ENCODE assay signal across 7 mouse cellular contexts in genomic region chr7:35169341-35169740, GRCm38 (mm10). TPM values are rescaled to one million over a fixed set of nuclear protein-coding genes. Genes with fewer than 3 reads are reported as not detected.
DNase-seq lines count a peak whose midpoint lies in the region; ATAC-seq and TF ChIP-seq lines count a peak whose summit lies in the region.

No protein-coding gene starts in this region.

- TF ChIP-seq CTCF in intestine, postnatal 0 days (IDR thresholded peaks at IDR 0.05; ENCODE audit: low read depth): peak; percentile 95
- peak; percentile 95 for TF ChIP-seq CTCF in midbrain, postnatal 0 days (IDR thresholded peaks at IDR 0.05)
- peak; percentile 80; the same call in 1 of the 2 replicates for TF ChIP-seq CTCF in spleen, adult 2 months (IDR thresholded peaks at IDR 0.05; ENCODE audit: extremely low read depth, insufficient read depth, insufficient read length, insufficient replicate concordance)

- H3K27ac ChIP-seq in intestine, postnatal 0 days (ENCODE audit: low read depth, low read length): no peak overlapping the region
- H3K27ac ChIP-seq in midbrain, postnatal 0 days (ENCODE audit: low read depth, low read length): no peak overlapping the region
- no peak overlapping the region for H3K27ac ChIP-seq in spleen, adult 2 months (ENCODE audit: insufficient read depth, low read length)

- H3K27me3 ChIP-seq in intestine, postnatal 0 days (replicated peaks; ENCODE audit: control insufficient read depth, insufficient read depth, low read length): no peaks in the 10 kb centered on the region
- H3K27me3 ChIP-seq in midbrain, postnatal 0 days (ENCODE audit: insufficient read depth, low read length): 0 out of 2 replicates have a peak, but pooled peaks cover 3% of the 10 kb centered on the region
- no peaks in the 10 kb centered on the region for H3K27me3 ChIP-seq in spleen, adult 2 months (ENCODE audit: control insufficient read depth, insufficient read depth, low read length)

- no peaks in the 10 kb centered on the region for H3K9me3 ChIP-seq in intestine, postnatal 0 days (ENCODE audit: control insufficient read depth)
- H3K9me3 ChIP-seq in midbrain, postnatal 0 days (ENCODE audit: low read length): no peaks in the 10 kb centered on the region

- H3K4me1 ChIP-seq in intestine, postnatal 0 days (replicated peaks; ENCODE audit: control insufficient read depth, insufficient read depth, low read length): 0 out of 2 replicates have a peak, but pooled peaks cover 3% of the 10 kb centered on the region
- no peaks in the 10 kb centered on the region for H3K4me1 ChIP-seq in midbrain, postnatal 0 days (ENCODE audit: insufficient read depth, low read length)
- no peaks in the 10 kb centered on the region for H3K4me1 ChIP-seq in spleen, adult 2 months (ENCODE audit: control insufficient read depth, insufficient read depth, insufficient read length)

- no peaks in the 10 kb centered on the region for H3K36me3 ChIP-seq in intestine, postnatal 0 days (ENCODE audit: control insufficient read depth, insufficient read depth)
- no peaks in the 10 kb centered on the region for H3K36me3 ChIP-seq in midbrain, postnatal 0 days (ENCODE audit: insufficient read depth, low read length)
- H3K36me3 ChIP-seq in spleen, adult 2 months (ENCODE audit: control insufficient read depth, insufficient read depth, low read length): no peaks in the 10 kb centered on the region

- no peak overlapping the region for H3K9ac ChIP-seq in intestine, postnatal 0 days (ENCODE audit: low read depth, low read length)
- H3K9ac ChIP-seq in midbrain, postnatal 0 days (replicated peaks; ENCODE audit: low read length, poor library complexity, severe bottlenecking): no peak overlapping the region

- intact Hi-C loops in left cerebral cortex, postnatal 4 days (cut with DNase I): loop anchor here (5.0 kb wide), 1 partner anchor 52 kb away; the partner anchor contains the start of gene Cebpa

- TF ChIP-seq POLR2A in spleen, adult 2 months (IDR thresholded peaks at IDR 0.05; ENCODE audit: low read depth, low read length): no peak

- ATAC-seq in intestine, postnatal 0 days: peak; percentile 56; the same call in 1 of the 2 replicates
- 0 out of 2 replicates have a peak, but pooled peaks have one; percentile 35 for ATAC-seq in midbrain, postnatal 0 days (ENCODE audit: low FRiP score)

- H3K4me3 ChIP-seq in intestine, postnatal 0 days (ENCODE audit: low read depth, low read length): no peak overlapping the region
- no peak overlapping the region for H3K4me3 ChIP-seq in midbrain, postnatal 0 days (ENCODE audit: low read depth, low read length)
- H3K4me3 ChIP-seq in spleen, adult 2 months (ENCODE audit: extremely low read depth, insufficient read depth, insufficient read length): no peak overlapping the region

- no peak overlapping the region for H3K4me2 ChIP-seq in intestine, postnatal 0 days (replicated peaks; ENCODE audit: low read depth)
- H3K4me2 ChIP-seq in midbrain, postnatal 0 days (ENCODE audit: low read depth, low read length, poor library complexity, severe bottlenecking): no peak overlapping the region

- DNase-seq in adipocyte (ENCODE audit: low spot score): peak; percentile 98
- peak; percentile 94 to 97 for DNase-seq in cerebellum, postnatal 10 days
- DNase-seq in gastrocnemius, adult 18-20 months (ENCODE audit: low spot score): peak; percentile 93
- peak; percentile 87 for DNase-seq in left cerebral cortex, postnatal 4 days
- peak; percentile 83 for DNase-seq in midbrain, postnatal 0 days (ENCODE audit: low spot score)
- DNase-seq in spleen, adult 2 months (ENCODE audit: low read depth in 1 of 2, low spot score in 2 of 2): peak; percentile 23 to 78

- 16% methylated on average over 6 of the region's 6 CpGs for WGBS in intestine, postnatal 0 days
- 12% methylated on average over 6 of the region's 6 CpGs for WGBS in midbrain, postnatal 0 days
- WGBS in spleen, adult 2 months: 18% methylated on average over 6 of the region's 6 CpGs

RNA-seq across cellular contexts. Expression of gene Slc7a10, which starts 16.8 kb away (rescaled TPM):
- 1 to 10 TPM in 1 of 2 experiments, under 1 TPM in 1; 0.75 to 1.9 TPM for total RNA-seq in gastrocnemius, adult 18-20 months (2021)
- polyA plus RNA-seq in intestine, postnatal 0 days (2015; fragmentation: Nextera tagmentation; extraction: Ambion mirVana): 0.34 and 0.42 TPM in 2 replicates
- 10 to 100 TPM; 18.3 to 21.5 TPM for total RNA-seq in left cerebral cortex, postnatal 4 days (2021)
- 37.1 and 39.1 TPM in 2 replicates for total RNA-seq in midbrain, postnatal 0 days (2014; rRNA removed)
- polyA plus RNA-seq in midbrain, postnatal 0 days (2015; fragmentation: Nextera tagmentation; extraction: Ambion mirVana): 24.1 and 29.4 TPM in 2 replicates
- 1.3 and 1.5 TPM in 2 replicates for polyA plus RNA-seq in spleen, adult 2 months (2012; rRNA removed)

RNA-seq across cellular contexts. Expression of gene Lrp3, which starts 46.0 kb away (rescaled TPM):
- 1 to 10 TPM; 5.8 to 6.1 TPM for total RNA-seq in gastrocnemius, adult 18-20 months (2021)
- polyA plus RNA-seq in intestine, postnatal 0 days (2015; fragmentation: Nextera tagmentation; extraction: Ambion mirVana): 1.6 and 2.1 TPM in 2 replicates
- total RNA-seq in left cerebral cortex, postnatal 4 days (2021): 100 to 1,000 TPM; 102 to 107 TPM
- 136 and 159 TPM in 2 replicates for total RNA-seq in midbrain, postnatal 0 days (2014; rRNA removed)
- polyA plus RNA-seq in midbrain, postnatal 0 days (2015; fragmentation: Nextera tagmentation; extraction: Ambion mirVana): 21.7 and 23.7 TPM in 2 replicates
- polyA plus RNA-seq in spleen, adult 2 months (2012; rRNA removed): 3.1 and 3.6 TPM in 2 replicates

RNA-seq across cellular contexts. Expression of gene Cebpa, which starts 50.2 kb away (rescaled TPM):
- total RNA-seq in gastrocnemius, adult 18-20 months (2021): 1 to 10 TPM; 3.6 to 6.7 TPM
- polyA plus RNA-seq in intestine, postnatal 0 days (2015; fragmentation: Nextera tagmentation; extraction: Ambion mirVana): 25.1 and 28.0 TPM in 2 replicates
- total RNA-seq in left cerebral cortex, postnatal 4 days (2021): 1 to 10 TPM; 2.0 to 2.7 TPM
- 3.9 and 11.3 TPM in 2 replicates for total RNA-seq in midbrain, postnatal 0 days (2014; rRNA removed)
- polyA plus RNA-seq in midbrain, postnatal 0 days (2015; fragmentation: Nextera tagmentation; extraction: Ambion mirVana): 0.44 and 0.67 TPM in 2 replicates
- polyA plus RNA-seq in spleen, adult 2 months (2012; rRNA removed): 20.6 and 34.3 TPM in 2 replicates

Comparison
In these comparisons a context has a peak if more than half of its experiments do, and no peak if none do; other contexts are left out.
1. RNA of gene Slc7a10, which starts 16.8 kb away (total RNA-seq): 37.1 to 39.1 TPM in midbrain, postnatal 0 days and 18.3 to 21.5 TPM in left cerebral cortex, postnatal 4 days; 0.75 to 1.9 TPM in gastrocnemius, adult 18-20 months; every median in the first group is over 4 times any median in the second.
2. RNA of gene Lrp3, which starts 46.0 kb away (total RNA-seq): 136 to 159 TPM in midbrain, postnatal 0 days and 102 to 107 TPM in left cerebral cortex, postnatal 4 days; 5.8 to 6.1 TPM in gastrocnemius, adult 18-20 months; every median in the first group is over 10 times any median in the second.
3. Peak in every context shown above with its lines, with median percentiles within 50 percentile points of each other: DNase-seq and CTCF ChIP-seq.